Mouse (Mus musculus): Measurements from ENCODE around the gene Pth. TPM values are rescaled to one million over a fixed set of nuclear protein-coding genes. Genes with fewer than 3 reads are reported as not detected.

The Pth gene
- polyA plus RNA-seq (2014; fragmentation: Nextera tagmentation; extraction: Ambion mirVana): not detected in 2 replicates

DNA sequence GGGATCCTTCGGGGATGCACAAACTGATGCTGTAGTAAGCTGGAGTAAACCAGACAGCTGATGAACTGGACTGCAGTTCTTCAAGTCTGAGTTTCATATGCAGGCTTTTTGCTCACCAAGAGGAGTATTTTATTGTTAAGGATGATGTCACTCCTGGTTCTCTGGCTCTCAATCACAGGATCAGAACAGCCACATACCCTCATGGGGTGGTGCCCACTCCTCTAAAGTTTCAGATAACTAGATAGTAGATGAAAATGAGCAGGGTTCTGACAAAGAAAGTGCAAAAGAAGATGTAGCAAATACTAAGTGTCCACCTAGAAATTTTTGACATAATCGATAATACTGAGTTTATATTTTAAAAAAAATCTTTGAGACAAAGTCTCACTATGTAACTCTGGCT is at the start of gene Pth:
Gene Pth, minus strand, starts transcription at position 101 of the 400 bp plus-strand sequence.
- no peaks in the 10 kb centered on the region for H3K9me3 ChIP-seq (ENCODE audit: control insufficient read depth, low read length)
- H3K4me1 ChIP-seq (ENCODE audit: control insufficient read depth, insufficient read depth, low read length): no peaks in the 10 kb centered on the region
- H3K4me3 ChIP-seq (ENCODE audit: low read depth, low read length): no peak within 1 kb of the TSS
- no peaks in the 10 kb centered on the region for H3K27me3 ChIP-seq (ENCODE audit: control insufficient read depth, insufficient read depth, low read length)
- no peak within 1 kb of the TSS for H3K9ac ChIP-seq (ENCODE audit: low read length)
- H3K4me2 ChIP-seq (ENCODE audit: low read depth, severe bottlenecking): no peak within 1 kb of the TSS
- 88% methylated on average over 2 of the region's 2 CpGs for WGBS
- no peaks in the 10 kb centered on the region for H3K36me3 ChIP-seq (ENCODE audit: control insufficient read depth, insufficient read depth, low read length)
- no peak within 1 kb of the TSS for H3K27ac ChIP-seq (replicated peaks; ENCODE audit: low read depth, low read length)
- DNase-seq (ENCODE audit: low spot score) (no peak), ATAC-seq (ENCODE audit: insufficient number of reproducible peaks, low FRiP score, low TSS enrichment, low read depth) (no peak)

DNA sequence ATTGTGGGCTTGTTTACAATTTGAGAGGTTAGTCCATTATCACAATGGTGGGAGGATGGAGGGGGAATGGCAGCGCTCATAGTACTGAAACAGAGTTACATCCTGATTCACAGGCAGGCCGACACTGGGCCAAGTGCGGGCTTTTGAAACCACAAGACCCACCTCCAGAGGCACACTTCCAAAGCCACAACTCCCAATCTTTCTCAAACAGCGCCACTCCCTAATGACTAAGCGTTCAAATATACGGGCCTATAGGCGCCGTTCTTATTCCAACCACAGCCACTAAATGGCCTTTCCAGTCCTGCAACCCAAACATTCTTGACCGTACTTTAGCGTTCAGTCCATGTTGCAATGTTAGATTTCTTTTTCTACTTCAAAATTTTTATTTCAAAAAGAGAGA is 47.9 kb upstream of the Pth start:
- 90% methylated on average over 10 of the region's 10 CpGs for WGBS
- no peaks in the 10 kb centered on the region for H3K9me3 ChIP-seq (ENCODE audit: control insufficient read depth, low read length)
- ATAC-seq (ENCODE audit: insufficient number of reproducible peaks, low FRiP score, low TSS enrichment, low read depth): no peak
- no peaks in the 10 kb centered on the region for H3K36me3 ChIP-seq (ENCODE audit: control insufficient read depth, insufficient read depth, low read length)
- no peaks in the 10 kb centered on the region for H3K27me3 ChIP-seq (ENCODE audit: control insufficient read depth, insufficient read depth, low read length)
- no peak for DNase-seq (ENCODE audit: low spot score)
- H3K4me1 ChIP-seq (ENCODE audit: control insufficient read depth, insufficient read depth, low read length): no peaks in the 10 kb centered on the region
- H3K9ac ChIP-seq (ENCODE audit: low read length): no peak overlapping the region
- no peak overlapping the region for H3K27ac ChIP-seq (replicated peaks; ENCODE audit: low read depth, low read length)
- H3K4me2 ChIP-seq (ENCODE audit: low read depth, severe bottlenecking): no peak overlapping the region
- no peak overlapping the region for H3K4me3 ChIP-seq (ENCODE audit: low read depth, low read length)

DNA sequence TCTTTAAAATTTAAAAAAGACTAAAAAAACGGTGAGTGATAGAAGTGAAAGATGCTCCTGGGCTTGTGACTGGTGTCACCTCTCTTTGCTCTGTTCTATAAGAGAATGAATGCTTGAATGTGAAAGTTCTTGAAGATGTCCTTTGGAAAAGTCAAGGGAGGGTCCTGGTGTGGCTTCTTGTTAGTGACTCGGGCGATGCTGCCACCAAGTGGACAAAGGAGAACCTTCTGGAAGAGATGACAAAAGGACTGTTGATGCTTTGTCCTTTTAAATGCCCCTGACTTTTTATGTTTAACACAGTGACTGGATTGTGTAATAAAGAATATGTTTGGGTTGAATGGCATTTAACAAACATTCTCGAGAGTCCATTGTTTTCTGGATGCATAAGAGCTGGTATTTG is 45.9 kb upstream of the Pth start:
- no peaks in the 10 kb centered on the region for H3K27me3 ChIP-seq (ENCODE audit: control insufficient read depth, insufficient read depth, low read length)
- no peak overlapping the region for H3K27ac ChIP-seq (replicated peaks; ENCODE audit: low read depth, low read length)
- no peaks in the 10 kb centered on the region for H3K4me1 ChIP-seq (ENCODE audit: control insufficient read depth, insufficient read depth, low read length)
- ATAC-seq (ENCODE audit: insufficient number of reproducible peaks, low FRiP score, low TSS enrichment, low read depth) (no peak), DNase-seq (ENCODE audit: low spot score) (peak; percentile 58)
- no peak overlapping the region for H3K9ac ChIP-seq (ENCODE audit: low read length)
- H3K9me3 ChIP-seq (ENCODE audit: control insufficient read depth, low read length): no peaks in the 10 kb centered on the region
- WGBS: 25% methylated on average over 4 of the region's 4 CpGs
- no peaks in the 10 kb centered on the region for H3K36me3 ChIP-seq (ENCODE audit: control insufficient read depth, insufficient read depth, low read length)
- H3K4me2 ChIP-seq (ENCODE audit: low read depth, severe bottlenecking): no peak overlapping the region
- H3K4me3 ChIP-seq (ENCODE audit: low read depth, low read length): no peak overlapping the region

DNA sequence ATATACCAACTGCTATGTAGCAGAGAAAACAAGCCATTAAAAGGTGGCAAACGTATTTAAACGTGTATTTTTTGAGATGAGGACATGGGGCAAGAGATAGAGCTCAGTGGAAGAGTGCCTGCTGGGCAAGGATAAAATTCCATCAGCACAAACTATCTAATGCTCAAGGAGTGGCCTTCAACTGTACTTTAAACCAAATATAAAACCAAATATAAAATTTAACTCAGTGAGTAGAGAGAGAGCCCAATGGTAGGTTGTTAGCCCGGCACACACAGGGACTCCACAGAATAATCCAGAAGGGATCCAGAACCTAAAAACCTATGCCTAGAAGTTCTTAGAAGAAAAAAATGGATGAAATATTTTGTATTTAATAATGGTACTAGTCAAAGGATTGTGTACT is 45.1 kb upstream of the Pth start:
- no peaks in the 10 kb centered on the region for H3K4me1 ChIP-seq (ENCODE audit: control insufficient read depth, insufficient read depth, low read length)
- H3K27ac ChIP-seq (replicated peaks; ENCODE audit: low read depth, low read length): no peak overlapping the region
- 81% methylated on average over 3 of the region's 3 CpGs for WGBS
- H3K4me3 ChIP-seq (ENCODE audit: low read depth, low read length): no peak overlapping the region
- no peaks in the 10 kb centered on the region for H3K27me3 ChIP-seq (ENCODE audit: control insufficient read depth, insufficient read depth, low read length)
- no peak for DNase-seq (ENCODE audit: low spot score)
- H3K36me3 ChIP-seq (ENCODE audit: control insufficient read depth, insufficient read depth, low read length): no peaks in the 10 kb centered on the region
- no peak for ATAC-seq (ENCODE audit: insufficient number of reproducible peaks, low FRiP score, low TSS enrichment, low read depth)
- H3K4me2 ChIP-seq (ENCODE audit: low read depth, severe bottlenecking): no peak overlapping the region
- H3K9me3 ChIP-seq (ENCODE audit: control insufficient read depth, low read length): no peaks in the 10 kb centered on the region
- no peak overlapping the region for H3K9ac ChIP-seq (ENCODE audit: low read length)

DNA sequence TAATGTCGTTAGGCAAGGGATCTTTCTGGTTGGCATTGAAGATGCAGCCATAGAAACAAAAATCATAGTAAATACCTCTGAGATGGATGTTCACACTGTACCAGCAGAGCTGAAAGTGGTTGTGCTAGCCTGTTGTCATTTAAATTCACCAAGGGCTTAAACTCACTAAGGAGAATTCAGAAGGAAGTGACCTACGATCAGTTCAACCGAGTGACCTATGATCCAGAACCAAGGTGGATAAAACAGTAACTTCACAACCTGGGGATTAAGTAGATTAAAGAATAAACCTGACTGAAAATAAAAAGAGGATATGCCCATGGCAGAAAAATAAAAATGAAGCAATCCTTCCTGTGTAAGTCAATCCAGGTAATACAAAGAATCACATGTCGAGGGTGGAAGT is 44.5 kb upstream of the Pth start:
- Histone ChIP-seq H3K4me2 (ENCODE audit: low read depth, severe bottlenecking) (no peak overlapping the region), H3K4me1 (ENCODE audit: control insufficient read depth, insufficient read depth, low read length) (no peaks in the 10 kb centered on the region), H3K4me3 (ENCODE audit: low read depth, low read length) (no peak overlapping the region), H3K27me3 (ENCODE audit: control insufficient read depth, insufficient read depth, low read length) (no peaks in the 10 kb centered on the region), H3K9ac (ENCODE audit: low read length) (no peak overlapping the region), H3K27ac (replicated peaks; ENCODE audit: low read depth, low read length) (no peak overlapping the region), H3K36me3 (ENCODE audit: control insufficient read depth, insufficient read depth, low read length) (no peaks in the 10 kb centered on the region), H3K9me3 (ENCODE audit: control insufficient read depth, low read length) (no peaks in the 10 kb centered on the region)
- ATAC-seq (ENCODE audit: insufficient number of reproducible peaks, low FRiP score, low TSS enrichment, low read depth): no peak
- DNase-seq (ENCODE audit: low spot score): no peak
- WGBS: 87% methylated on average over 4 of the region's 4 CpGs

DNA sequence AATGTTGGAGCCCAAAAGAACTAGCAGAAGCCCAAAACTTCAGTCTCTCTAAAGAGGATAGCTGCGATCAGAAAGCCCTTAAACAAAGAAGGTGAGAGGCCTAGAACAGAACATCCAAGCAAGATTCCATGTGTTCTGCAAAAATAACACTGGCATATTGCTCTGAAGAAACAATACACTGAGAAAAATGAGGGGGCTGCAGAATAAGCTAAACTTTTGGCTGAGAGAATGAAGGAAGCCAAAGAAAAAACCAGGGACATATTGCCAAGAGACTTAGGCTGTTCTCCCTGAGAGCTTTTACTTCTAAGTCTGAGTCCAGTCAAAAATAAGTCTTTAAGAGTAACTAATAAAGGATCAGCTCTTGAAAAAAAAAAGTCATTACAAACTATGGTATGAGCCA is 32.4 kb upstream of the Pth start:
- H3K4me1 ChIP-seq (ENCODE audit: control insufficient read depth, insufficient read depth, low read length): no peaks in the 10 kb centered on the region
- no peaks in the 10 kb centered on the region for H3K9me3 ChIP-seq (ENCODE audit: control insufficient read depth, low read length)
- no peak overlapping the region for H3K4me2 ChIP-seq (ENCODE audit: low read depth, severe bottlenecking)
- H3K4me3 ChIP-seq (ENCODE audit: low read depth, low read length): no peak overlapping the region
- 93% methylated on average over 1 of the region's 1 CpGs for WGBS
- H3K27ac ChIP-seq (replicated peaks; ENCODE audit: low read depth, low read length): no peak overlapping the region
- DNase-seq (ENCODE audit: low spot score): no peak
- no peak for ATAC-seq (ENCODE audit: insufficient number of reproducible peaks, low FRiP score, low TSS enrichment, low read depth)
- no peaks in the 10 kb centered on the region for H3K36me3 ChIP-seq (ENCODE audit: control insufficient read depth, insufficient read depth, low read length)
- no peak overlapping the region for H3K9ac ChIP-seq (ENCODE audit: low read length)
- H3K27me3 ChIP-seq (ENCODE audit: control insufficient read depth, insufficient read depth, low read length): no peaks in the 10 kb centered on the region

DNA sequence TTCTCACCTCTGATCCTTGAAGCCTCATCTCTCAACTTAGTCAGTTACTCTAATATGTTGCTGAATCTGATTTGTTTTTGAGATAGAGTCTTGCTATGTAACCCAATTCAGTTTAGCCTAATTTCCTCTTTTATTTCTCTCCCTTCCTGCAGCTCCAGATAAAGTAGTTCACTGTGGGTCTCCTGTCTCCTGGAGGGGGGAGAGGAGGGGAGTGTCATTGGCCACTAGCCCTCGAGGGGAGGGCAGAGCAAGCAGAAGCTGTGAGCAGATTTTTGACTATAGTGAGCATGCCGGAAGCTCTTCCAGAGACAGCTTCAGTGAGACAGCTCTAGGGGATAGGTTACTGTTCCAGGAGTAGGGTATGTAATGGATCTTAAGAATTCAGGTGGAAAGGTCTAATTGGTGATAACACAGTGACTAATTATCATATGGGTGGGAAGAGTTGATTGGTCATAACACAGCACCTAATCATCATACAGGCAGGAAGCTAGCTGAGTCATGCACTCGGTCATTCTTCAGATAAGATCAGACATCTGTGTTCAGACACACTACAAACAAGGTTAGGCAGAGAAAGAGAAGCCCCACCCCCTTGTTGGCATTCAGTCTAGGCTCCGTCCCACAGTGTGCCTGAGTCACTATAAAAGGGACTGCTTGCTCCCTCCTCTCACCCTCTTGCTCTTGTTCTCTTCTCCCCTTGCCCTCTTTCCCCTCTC is 30.9 kb upstream of the Pth start:
- no peaks in the 10 kb centered on the region for H3K27me3 ChIP-seq (ENCODE audit: control insufficient read depth, insufficient read depth, low read length)
- H3K9ac ChIP-seq (ENCODE audit: low read length): no peak overlapping the region
- DNase-seq (ENCODE audit: low spot score) (no peak), ATAC-seq (ENCODE audit: insufficient number of reproducible peaks, low FRiP score, low TSS enrichment, low read depth) (no peak)
- H3K9me3 ChIP-seq (ENCODE audit: control insufficient read depth, low read length): no peaks in the 10 kb centered on the region
- H3K4me1 ChIP-seq (ENCODE audit: control insufficient read depth, insufficient read depth, low read length): no peaks in the 10 kb centered on the region
- H3K36me3 ChIP-seq (ENCODE audit: control insufficient read depth, insufficient read depth, low read length): no peaks in the 10 kb centered on the region
- WGBS: 32% methylated on average over 4 of the region's 4 CpGs
- no peak overlapping the region for H3K27ac ChIP-seq (replicated peaks; ENCODE audit: low read depth, low read length)
- no peak overlapping the region for H3K4me3 ChIP-seq (ENCODE audit: low read depth, low read length)
- H3K4me2 ChIP-seq (ENCODE audit: low read depth, severe bottlenecking): no peak overlapping the region

DNA sequence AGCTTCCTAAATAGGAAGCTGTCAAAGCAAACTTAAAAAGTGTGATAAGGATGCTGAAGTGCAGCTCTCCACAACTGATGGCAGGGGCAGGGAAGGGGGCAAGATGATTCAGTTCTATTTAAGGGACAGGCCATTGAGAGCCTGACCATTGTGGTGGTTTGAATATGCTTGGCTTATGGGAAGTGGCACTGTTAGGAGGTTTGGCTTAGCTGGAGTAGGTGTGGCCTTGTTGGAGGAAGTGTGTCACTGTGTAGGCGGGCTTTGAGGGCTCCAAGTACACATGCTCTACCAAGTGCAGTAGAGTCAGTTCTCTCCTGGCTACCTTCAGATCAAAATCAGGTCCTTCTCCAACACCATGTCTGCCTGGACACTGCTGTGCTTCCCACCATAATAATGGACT is 28.2 kb upstream of the Pth start:
- DNase-seq (ENCODE audit: low spot score) (no peak), ATAC-seq (ENCODE audit: insufficient number of reproducible peaks, low FRiP score, low TSS enrichment, low read depth) (no peak)
- H3K27me3 ChIP-seq (ENCODE audit: control insufficient read depth, insufficient read depth, low read length): no peaks in the 10 kb centered on the region
- 92% methylated on average over 1 of the region's 1 CpGs for WGBS
- no peaks in the 10 kb centered on the region for H3K9me3 ChIP-seq (ENCODE audit: control insufficient read depth, low read length)
- H3K4me3 ChIP-seq (ENCODE audit: low read depth, low read length): no peak overlapping the region
- H3K27ac ChIP-seq (replicated peaks; ENCODE audit: low read depth, low read length): no peak overlapping the region
- H3K4me2 ChIP-seq (ENCODE audit: low read depth, severe bottlenecking): no peak overlapping the region
- H3K9ac ChIP-seq (ENCODE audit: low read length): no peak overlapping the region
- H3K4me1 ChIP-seq (ENCODE audit: control insufficient read depth, insufficient read depth, low read length): no peaks in the 10 kb centered on the region
- H3K36me3 ChIP-seq (ENCODE audit: control insufficient read depth, insufficient read depth, low read length): no peaks in the 10 kb centered on the region

DNA sequence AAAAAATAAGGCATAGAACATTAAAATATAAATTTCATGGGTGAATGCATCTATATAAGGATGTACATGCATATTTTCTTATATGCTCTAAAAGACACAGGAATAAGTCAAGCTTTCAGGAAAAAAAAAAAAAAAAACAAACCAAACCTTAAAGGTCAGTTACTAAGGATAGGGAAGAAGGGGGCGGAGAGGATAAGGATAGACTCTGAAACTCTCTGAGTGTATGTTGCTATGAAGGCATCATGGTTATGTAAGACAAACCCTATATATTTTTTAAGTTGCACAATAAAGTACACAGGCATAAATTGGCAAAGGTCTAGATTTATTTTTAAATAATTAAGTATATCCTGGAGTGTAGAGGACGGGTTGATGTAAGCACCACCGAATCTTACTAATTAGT is 26.9 kb upstream of the Pth start:
- Histone ChIP-seq H3K9ac (ENCODE audit: low read length) (no peak overlapping the region), H3K4me1 (ENCODE audit: control insufficient read depth, insufficient read depth, low read length) (no peaks in the 10 kb centered on the region), H3K4me3 (ENCODE audit: low read depth, low read length) (no peak overlapping the region), H3K36me3 (ENCODE audit: control insufficient read depth, insufficient read depth, low read length) (no peaks in the 10 kb centered on the region), H3K27me3 (ENCODE audit: control insufficient read depth, insufficient read depth, low read length) (no peaks in the 10 kb centered on the region), H3K4me2 (ENCODE audit: low read depth, severe bottlenecking) (no peak overlapping the region), H3K9me3 (ENCODE audit: control insufficient read depth, low read length) (no peaks in the 10 kb centered on the region), H3K27ac (replicated peaks; ENCODE audit: low read depth, low read length) (no peak overlapping the region)
- 82% methylated on average over 3 of the region's 3 CpGs for WGBS
- DNase-seq (ENCODE audit: low spot score) (no peak), ATAC-seq (ENCODE audit: insufficient number of reproducible peaks, low FRiP score, low TSS enrichment, low read depth) (no peak)
